Mouse (Mus musculus): ENCODE data around the gene Enah.

GRCm38 (mm10) chr1:181963827-181964226 lies 56.0 kb downstream of the Enah start:
- no peak for TF ChIP-seq POLR2A (IDR thresholded peaks at IDR 0.05; ENCODE audit: borderline replicate concordance, extremely low read depth, insufficient read depth, insufficient read length, poor library complexity, severe bottlenecking)
- no peak for TF ChIP-seq CTCF (IDR thresholded peaks at IDR 0.05; ENCODE audit: borderline replicate concordance, extremely low read depth, insufficient read depth, insufficient read length)
